Mouse (Mus musculus) kidney, postnatal 0 days (tissue): ENCODE measurements at regions not wholly inside any gene's neighbourhood (a gene's known extent, or its start where the extent isn't known, plus 50 kb on each side); places are given as distances from the start of the nearest gene placed in this dataset.

Experiments
- ATAC-seq: fragments of 200-750 bp; cut with Nextera tagmentation; replicated peaks from 2 replicates; pipeline ENCODE4 v1.8.0; 2017; ENCODE audit warnings: low read depth, moderate number of reproducible peaks, moderate TSS enrichment, moderate library complexity; ENCODE audit not compliant: low FRiP score
- DNase-seq: peaks from one replicate; pipeline ENCODE4 v3.0.0-alpha.2; 2016; ENCODE audit warnings: low spot score
- H3K27ac ChIP-seq: fragments of 300-500 bp; sonication (generic); 2 replicates; pipeline ENCODE4 v1.5.1; 2014; ENCODE audit warnings: mild to moderate bottlenecking
- H3K27me3 ChIP-seq: fragments of 300-500 bp; sonication (generic); 2 replicates; pipeline ENCODE4 v1.6.1; 2014; ENCODE audit warnings: low read length, mixed read lengths; ENCODE audit not compliant: insufficient read depth
- H3K36me3 ChIP-seq: fragments of 300-500 bp; sonication (generic); 2 replicates; pipeline ENCODE4 v1.6.1; 2014; ENCODE audit warnings: low read length, mixed read lengths; ENCODE audit not compliant: insufficient read depth
- H3K4me1 ChIP-seq: fragments of 300-500 bp; sonication (generic); replicated peaks from 2 replicates; pipeline ENCODE4 v1.6.1; 2014; ENCODE audit warnings: antibody characterized with exemption, low read length, mixed read lengths; ENCODE audit not compliant: insufficient read depth
- H3K4me2 ChIP-seq: fragments of 300-500 bp; sonication (generic); 2 replicates; pipeline ENCODE4 v1.6.1; 2014; ENCODE audit warnings: mild to moderate bottlenecking, low read length, moderate library complexity, mixed read lengths
- H3K4me3 ChIP-seq: fragments of 300-500 bp; sonication (generic); replicated peaks from 2 replicates; pipeline ENCODE4 v1.5.1; 2014; ENCODE audit warnings: low read depth, low read length
- H3K9ac ChIP-seq: fragments of 300-500 bp; sonication (generic); 2 replicates; pipeline ENCODE4 v1.6.1; 2014; ENCODE audit warnings: low read depth, low read length
- H3K9me3 ChIP-seq: fragments of 300-500 bp; sonication (generic); replicated peaks from 2 replicates; pipeline ENCODE4 v1.6.1; 2016; ENCODE audit warnings: low read length, inconsistent platforms, mixed read lengths
- CTCF ChIP-seq: IDR thresholded peaks from 2 replicates; pipeline ENCODE4 v1.5.1; 2016; ENCODE audit warnings: antibody characterized with exemption, low read depth, mild to moderate bottlenecking, moderate library complexity
- WGBS: fragments of 180-500 bp; shearing (Covaris S2); extraction: QIAGEN DNeasy Blood & Tissue Kit; methylation state at CpG from one replicate; pipeline ENCODE4 v1.1.7; 2014; 5-methylcytosine and 5-hydroxymethylcytosine counted together

- ATAC-seq (no peak), DNase-seq (no peak)
- no peak overlapping the region for H3K4me2 ChIP-seq
- WGBS = 75% methylated on average over 4 of the region's 4 CpGs
- no peak overlapping the region for H3K9ac ChIP-seq
- no peak overlapping the region for H3K27ac ChIP-seq
- no peaks in the 10 kb centered on the region for H3K4me1 ChIP-seq
- no peak for TF ChIP-seq CTCF
- H3K27me3 ChIP-seq = no peaks in the 10 kb centered on the region
- H3K4me3 ChIP-seq = no peak overlapping the region
- H3K9me3 ChIP-seq = no peaks in the 10 kb centered on the region
- no peaks in the 10 kb centered on the region for H3K36me3 ChIP-seq
These were observed 57.5 kb upstream of the Acan start for GRCm38 (mm10) chr7:78995820-78996219.
